In the genomic region with DNA sequence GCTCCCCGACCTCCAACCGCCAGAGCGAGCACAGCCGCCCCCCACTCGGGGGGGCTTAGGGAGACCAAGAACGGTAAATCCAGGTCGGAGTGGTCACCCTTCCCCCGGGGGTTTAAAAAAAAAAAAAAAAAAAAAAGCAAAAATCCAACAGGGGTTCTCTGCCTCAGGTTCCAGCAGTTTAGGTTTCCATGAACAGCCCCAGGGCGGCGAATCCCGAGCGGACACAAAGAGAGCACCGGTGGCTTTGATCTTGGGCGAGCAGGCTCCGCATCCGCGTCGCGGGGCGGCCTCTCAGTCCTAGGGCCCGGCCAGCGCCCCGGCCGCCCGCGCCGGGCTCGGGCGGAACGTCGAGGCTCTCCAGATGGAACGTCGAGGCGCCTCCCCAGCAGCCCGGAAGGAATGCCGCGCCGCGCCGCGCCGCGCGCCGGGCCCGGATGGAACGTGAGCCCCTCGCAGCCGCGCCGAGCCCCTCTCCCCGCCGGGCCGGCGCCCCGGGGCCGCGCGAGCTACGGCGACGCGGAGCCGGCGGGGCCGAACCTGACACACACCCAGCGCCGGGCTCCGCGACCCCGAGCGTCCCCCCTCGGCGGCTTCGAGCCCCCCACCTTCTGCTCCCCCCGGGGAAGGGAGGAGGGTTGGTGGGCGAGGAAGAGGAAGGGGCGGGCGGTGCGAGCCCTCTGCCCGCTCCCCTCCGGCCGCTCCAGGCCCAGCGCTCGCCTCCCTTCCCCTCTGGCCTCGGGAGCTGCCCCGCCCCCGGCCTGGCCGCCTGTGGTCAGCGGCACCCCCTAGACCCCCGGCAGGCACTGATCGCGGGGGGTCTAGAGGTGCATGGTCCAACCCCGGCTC, we compare ENCODE assay signal across 8 mouse cellular contexts. TPM values are rescaled to one million over a fixed set of nuclear protein-coding genes. Genes with fewer than 3 reads are reported as not detected.
DNase-seq lines count a peak whose midpoint lies in the region; ATAC-seq and TF ChIP-seq lines count a peak whose summit lies in the region.

Kmt2d (minus strand) TSS at position 135 of the 846 bp plus-strand sequence.

- ATAC-seq in embryonic facial prominence, embryonic 14.5 days (ENCODE audit: low read depth), result peak; percentile 53
- ATAC-seq in heart, embryonic 14.5 days (ENCODE audit: insufficient number of reproducible peaks, insufficient read depth, low FRiP score, low read depth), result peak; percentile 58

- 0% methylated on average over 13 of the region's 94 CpGs for WGBS in embryonic facial prominence, embryonic 14.5 days
- WGBS in heart, embryonic 14.5 days, result under 1% methylated on average over 77 of the region's 94 CpGs

- H3K9me3 ChIP-seq in ES-E14 (ENCODE audit: control insufficient read depth, insufficient read depth, low read depth, low read length), result no peaks in the 10 kb centered on the region
- no peaks in the 10 kb centered on the region for H3K9me3 ChIP-seq in embryonic facial prominence, embryonic 14.5 days (ENCODE audit: control insufficient read depth, low read length)
- no peaks in the 10 kb centered on the region for H3K9me3 ChIP-seq in heart, embryonic 14.5 days (ENCODE audit: control insufficient read depth, low read length)
- H3K9me3 ChIP-seq in megakaryocyte, embryonic 14.5 days, result no peaks in the 10 kb centered on the region

- peaks cover 5% of the 10 kb centered on the region; the same call in 1 of the 2 replicates for H3K36me3 ChIP-seq in ES-E14 (ENCODE audit: control insufficient read depth, insufficient read depth, low read length, poor library complexity, severe bottlenecking)
- peaks cover 4% of the 10 kb centered on the region for H3K36me3 ChIP-seq in embryonic facial prominence, embryonic 14.5 days (ENCODE audit: control insufficient read depth, insufficient read depth, low read length)
- H3K36me3 ChIP-seq in heart, embryonic 14.5 days (ENCODE audit: control insufficient read depth, insufficient read depth, low read length), result peaks cover 5% of the 10 kb centered on the region
- peaks cover 21% of the 10 kb centered on the region for H3K36me3 ChIP-seq in megakaryocyte, embryonic 14.5 days (replicated peaks; ENCODE audit: low read length)

- H3K9ac ChIP-seq in ES-E14 (ENCODE audit: insufficient read depth, low read depth, low read length, poor library complexity, severe bottlenecking), result peak within 1 kb of the TSS; percentile 100
- peak within 1 kb of the TSS; percentile 96 for H3K9ac ChIP-seq in embryonic facial prominence, embryonic 14.5 days (ENCODE audit: low read depth, low read length)
- H3K9ac ChIP-seq in heart, embryonic 14.5 days (ENCODE audit: low read length), result peak within 1 kb of the TSS; percentile 98

- no peaks in the 10 kb centered on the region for H3K27me3 ChIP-seq in embryonic facial prominence, embryonic 14.5 days (replicated peaks; ENCODE audit: control insufficient read depth, insufficient read depth, low read length)
- H3K27me3 ChIP-seq in heart, embryonic 14.5 days (ENCODE audit: control insufficient read depth, insufficient read depth, low read length), result no peaks in the 10 kb centered on the region
- H3K27me3 ChIP-seq in megakaryocyte, embryonic 14.5 days (replicated peaks), result no peaks in the 10 kb centered on the region

- DNase-seq in frontal cortex, adult 2 months (ENCODE audit: extremely low spot score in 1 of 2, low spot score in 1 of 2), result no peak
- no peak for DNase-seq in frontal cortex, postnatal 14 days (ENCODE audit: low spot score in 2 of 2)
- no peak for DNase-seq in ES-E14 (ENCODE audit: low read depth, low spot score)
- peak; percentile 71 for DNase-seq in embryonic facial prominence, embryonic 14.5 days (ENCODE audit: low spot score)
- DNase-seq in layer of hippocampus, postnatal 36 days, result no peak
- no peak for DNase-seq in ovary, postnatal 14 days (ENCODE audit: low spot score)

- in situ Hi-C loops in ES-E14 (cut with MboI; ENCODE audit: low sequenced_read_pairs in 2 of 2, unreplicated experiment in 2 of 2), result no loop called here

- peak within 1 kb of the TSS; percentile 98 to 99 for H3K4me3 ChIP-seq in ES-E14 (ENCODE audit: insufficient read depth in 1 of 2, low read depth in 1 of 2, low read length in 2 of 2, poor library complexity in 1 of 2, severe bottlenecking in 1 of 2)
- peak within 1 kb of the TSS; percentile 96 for H3K4me3 ChIP-seq in embryonic facial prominence, embryonic 14.5 days (ENCODE audit: low read depth, low read length)
- H3K4me3 ChIP-seq in heart, embryonic 14.5 days (ENCODE audit: control insufficient read depth in 1 of 2, insufficient read depth in 1 of 2, low read depth in 1 of 2, low read length in 2 of 2), result peak within 1 kb of the TSS; percentile 84 to 94
- peak within 1 kb of the TSS; percentile 97 for H3K4me3 ChIP-seq in megakaryocyte, embryonic 14.5 days (replicated peaks)

- H3K4me2 ChIP-seq in embryonic facial prominence, embryonic 14.5 days (ENCODE audit: low read depth, low read length), result peak within 1 kb of the TSS; percentile 98
- H3K4me2 ChIP-seq in heart, embryonic 14.5 days (ENCODE audit: low read length), result peak within 1 kb of the TSS; percentile 93

- peaks cover 5 to 21% of the 10 kb centered on the region in 2 experiments; a peak in 2 of 4 replicates for H3K4me1 ChIP-seq in ES-E14 (ENCODE audit: control insufficient read depth in 2 of 2, insufficient read depth in 2 of 2, low read length in 2 of 2, poor library complexity in 1 of 2)
- H3K4me1 ChIP-seq in embryonic facial prominence, embryonic 14.5 days (ENCODE audit: control insufficient read depth, insufficient read depth, low read length), result peaks cover 21% of the 10 kb centered on the region
- peaks cover 15 to 36% of the 10 kb centered on the region in 2 experiments for H3K4me1 ChIP-seq in heart, embryonic 14.5 days (ENCODE audit: control insufficient read depth in 2 of 2, insufficient read depth in 2 of 2, low read length in 2 of 2)
- H3K4me1 ChIP-seq in megakaryocyte, embryonic 14.5 days, result peaks cover 49% of the 10 kb centered on the region

- peak within 1 kb of the TSS; percentile 95 for H3K27ac ChIP-seq in ES-E14 (ENCODE audit: insufficient read depth, low read depth, low read length, poor library complexity, severe bottlenecking)
- peak within 1 kb of the TSS; percentile 99 for H3K27ac ChIP-seq in embryonic facial prominence, embryonic 14.5 days (replicated peaks; ENCODE audit: low read depth, low read length)
- H3K27ac ChIP-seq in heart, embryonic 14.5 days (replicated peaks in 1 of 2; ENCODE audit: control insufficient read depth in 1 of 2, insufficient read depth in 1 of 2, low read depth in 2 of 2, low read length in 2 of 2), result peak within 1 kb of the TSS; percentile 98 to 99

TF ChIP-seq in ES-E14, 5 proteins besides CTCF, POLR2A, EP300 and RAD21:
- TF ChIP-seq HCFC1 (IDR thresholded peaks at IDR 0.05; ENCODE audit: borderline replicate concordance, insufficient read depth, low read length), result no peak
- peak; percentile 31; the same call in 1 of the 2 replicates for TF ChIP-seq ZNF384 (IDR thresholded peaks at IDR 0.05; ENCODE audit: low read depth, low read length)
- TF ChIP-seq ZC3H11A (IDR thresholded peaks at IDR 0.05; ENCODE audit: borderline replicate concordance, low read depth, low read length), result no peak

RNA-seq across cellular contexts. Expression of gene Kmt2d, which starts in this region (rescaled TPM):
- polyA plus RNA-seq in frontal cortex, adult 2 months (2012; rRNA removed), result 47.0 and 48.6 TPM in 2 replicates
- total RNA-seq in ES-E14 (2012; rRNA removed), result 30.7 and 35.9 TPM in 2 replicates
- polyA plus RNA-seq in embryonic facial prominence, embryonic 14.5 days (2014; fragmentation: Nextera tagmentation; extraction: Ambion mirVana), result 13.8 and 15.5 TPM in 2 replicates
- 12.7 and 13.0 TPM in 2 replicates for polyA plus RNA-seq in heart, embryonic 14.5 days (2014; fragmentation: Nextera tagmentation; extraction: Ambion mirVana)
- 100 to 1,000 TPM in 1 of 2 experiments, 10 to 100 TPM in 1; 81.4 to 101 TPM for total RNA-seq in layer of hippocampus, postnatal 36 days (2021)
- 11.9 and 17.8 TPM in 2 replicates for polyA plus RNA-seq in megakaryocyte, embryonic 14.5 days (2012; ENCODE audit: insufficient read depth, low replicate concordance)
